Mouse (Mus musculus) cerebellum, postnatal 14 days (tissue): ENCODE data around the gene Trpm6.

Experiments
- DNase-seq, 2 experiments: peaks; one replicate each; pipeline ENCODE4 v3.0.0; 2021; ENCODE audit warnings: mixed read lengths in 2 of 2

Gene Trpm6

DNA sequence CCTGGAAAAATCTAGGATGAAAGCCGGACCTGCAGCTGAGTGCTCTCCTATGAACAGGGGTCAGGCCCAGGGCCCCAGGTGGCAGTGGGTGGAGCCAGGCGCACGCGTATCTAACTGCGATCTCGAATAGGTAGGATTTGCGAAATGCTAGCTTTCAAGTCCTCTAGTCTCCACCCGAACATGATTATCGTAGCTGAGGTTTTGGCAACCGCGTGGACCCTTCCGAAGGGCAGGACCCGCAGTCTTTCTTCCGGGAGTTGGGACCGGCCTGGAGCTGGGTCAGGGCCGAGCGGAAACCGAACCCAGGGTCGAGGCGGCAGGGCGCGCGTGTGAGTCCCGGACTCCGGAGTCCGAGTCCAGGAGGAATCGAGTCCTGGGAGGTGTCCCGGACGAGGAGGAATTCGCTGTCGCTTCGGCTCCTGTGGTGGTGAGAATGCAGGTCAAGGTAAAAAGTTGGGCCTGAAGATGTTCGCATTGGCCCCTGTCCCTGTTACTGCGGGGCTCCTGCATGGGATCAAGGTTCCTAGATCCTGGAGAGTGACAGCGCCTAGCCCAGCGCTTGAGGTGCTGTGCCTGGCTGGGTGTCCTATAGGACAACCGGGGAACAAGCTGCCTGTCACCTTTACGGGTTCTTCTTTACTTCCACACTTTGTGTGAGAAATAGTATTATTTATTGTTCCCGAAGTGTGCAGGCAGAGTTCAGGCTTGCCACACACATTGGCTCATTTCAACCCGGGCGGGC is at the start of gene Trpm6:
Gene Trpm6, plus strand, starts transcription at position 386 of the 742 bp plus-strand sequence.
- peak; percentile 10 to 15 for DNase-seq

DNA sequence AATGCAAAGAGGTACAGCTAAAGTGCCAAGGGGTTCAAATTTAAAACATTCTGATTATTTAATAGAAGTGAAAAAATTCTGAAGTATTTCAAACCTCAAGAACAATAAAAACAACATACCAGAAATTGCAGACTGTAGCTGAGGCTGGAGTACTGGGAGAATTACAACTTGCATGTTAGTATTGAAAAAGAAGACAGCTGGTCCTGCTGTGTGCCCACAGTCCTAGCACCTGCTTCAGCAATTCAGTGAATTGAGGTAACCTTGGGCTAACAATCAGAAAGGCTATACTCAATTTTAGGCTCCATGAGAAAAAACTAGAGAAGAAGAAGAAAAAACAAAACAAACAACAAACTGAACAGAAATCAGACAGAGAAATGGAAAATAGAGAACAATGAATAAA is 41.7 kb upstream of the Trpm6 start:
- DNase-seq = peak; percentile 55 to 64

DNA sequence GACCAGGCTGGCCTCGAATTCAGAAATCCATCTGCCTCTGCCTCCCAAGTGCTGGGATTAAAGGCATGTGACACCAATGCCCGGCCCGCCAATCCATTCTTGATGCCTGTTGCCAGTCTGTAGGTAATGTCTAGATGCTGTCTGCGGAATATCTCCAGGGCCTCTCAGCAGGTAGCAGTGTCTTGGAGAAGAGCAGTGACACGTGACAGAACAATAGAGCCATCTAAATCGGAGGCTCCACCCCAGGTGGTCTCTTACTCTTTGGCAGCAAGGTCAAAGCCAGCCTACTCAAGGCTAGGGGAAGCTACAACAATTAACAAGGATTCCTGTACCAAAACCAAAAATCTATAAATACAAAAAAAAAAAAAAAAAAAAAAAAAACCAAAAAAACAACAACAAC is 38.9 kb upstream of the Trpm6 start:
- no peak for DNase-seq

DNA sequence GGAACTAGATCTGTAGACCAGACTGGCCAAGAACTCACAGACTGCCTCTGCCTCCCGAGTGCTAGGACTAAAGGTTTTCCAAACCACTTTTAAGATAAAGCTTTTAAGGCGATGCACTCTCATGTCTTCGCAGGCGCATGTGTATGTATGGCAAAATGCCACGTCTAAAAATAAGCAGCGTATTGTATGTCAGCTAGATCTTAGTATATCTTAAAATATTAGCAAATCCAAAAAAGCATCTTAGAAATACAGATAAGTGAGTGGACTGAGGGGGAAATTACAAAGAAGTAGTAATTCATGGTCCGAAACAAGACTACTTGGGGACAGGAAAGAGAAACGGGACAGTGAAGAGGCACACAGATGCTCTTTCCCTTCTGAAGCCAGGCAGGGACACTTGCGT is 38.2 kb upstream of the Trpm6 start:
- DNase-seq = no peak

DNA sequence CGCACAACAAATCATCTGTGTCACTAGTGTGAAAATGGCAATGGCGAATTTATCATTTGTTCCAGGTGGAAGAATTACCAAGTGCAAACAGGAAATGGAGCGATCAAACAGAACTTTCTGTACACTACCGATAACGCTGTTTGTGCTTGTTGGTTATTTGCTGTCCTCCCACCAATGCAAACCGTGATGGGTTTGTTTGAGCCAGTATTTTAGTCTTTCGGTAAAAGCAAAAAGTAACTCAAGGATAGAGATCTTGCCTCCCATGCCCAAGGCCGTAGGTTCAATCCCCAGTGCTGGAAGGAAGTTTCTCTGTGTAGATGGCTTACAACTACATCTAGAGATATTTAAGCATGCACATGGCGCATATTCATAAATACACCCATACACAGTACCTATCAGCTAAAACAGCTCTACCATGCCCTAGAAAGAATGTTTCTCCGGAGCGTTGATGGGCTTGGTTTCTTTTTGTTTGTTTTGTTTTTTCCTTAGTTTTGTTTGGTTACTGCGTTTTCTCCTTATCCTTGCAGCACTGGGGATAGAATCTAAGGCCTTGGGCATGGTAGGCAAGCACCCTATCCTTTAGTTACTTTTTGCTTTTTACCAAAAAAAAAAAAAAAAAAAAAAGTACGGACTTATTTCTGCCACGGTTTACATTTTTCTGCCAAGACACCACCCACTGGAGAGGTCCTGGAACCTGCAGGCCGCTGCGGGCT is 37.5 kb upstream of the Trpm6 start:
- no peak for DNase-seq

DNA sequence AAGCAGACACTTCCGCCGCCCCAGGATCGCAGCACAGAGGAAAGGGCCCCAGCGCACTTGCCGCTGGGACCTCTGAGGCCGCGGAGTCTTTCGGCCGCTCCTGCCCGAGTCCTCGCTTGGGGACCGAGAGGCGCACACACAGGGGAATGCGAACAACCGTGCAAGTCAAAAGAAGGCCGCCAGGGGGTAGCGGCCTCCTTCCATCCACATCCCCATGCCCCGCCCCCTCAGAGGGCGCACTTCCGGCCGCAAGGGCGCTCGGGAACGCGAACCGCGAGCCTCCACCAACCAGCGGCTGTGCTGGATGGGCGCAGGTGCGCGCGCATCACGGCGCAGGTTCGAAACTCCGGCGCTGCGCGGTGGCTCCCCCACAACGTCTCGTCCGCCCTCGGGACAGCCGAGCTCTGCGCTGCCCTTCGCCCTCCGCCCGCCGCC is 36.9 kb upstream of the Trpm6 start, which contains the start of gene D030056L22Rik:
Gene D030056L22Rik, plus strand, starts transcription at position 328 of the 435 bp plus-strand sequence.
- peak; percentile 99 for DNase-seq

DNA sequence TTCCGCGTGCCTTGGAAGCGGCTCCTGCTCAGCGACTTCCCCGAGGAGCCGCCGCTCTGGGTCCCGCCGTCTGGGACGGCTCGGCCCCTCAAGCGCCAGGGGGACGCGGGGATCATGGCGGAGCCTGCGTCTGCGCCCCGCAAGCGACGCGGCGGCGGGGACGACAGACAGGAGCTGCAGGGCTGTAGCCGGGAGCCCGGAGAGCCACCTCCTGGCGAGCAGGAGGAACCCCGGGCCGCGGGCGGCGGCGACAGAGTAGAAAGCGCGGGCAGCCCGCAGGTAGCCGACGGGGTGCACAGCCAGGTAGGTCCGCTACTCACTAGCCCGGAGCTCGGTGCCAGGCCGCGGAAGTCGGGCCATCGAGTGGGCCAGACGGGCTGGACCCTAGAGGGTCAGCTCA is 36.4 kb upstream of the Trpm6 start:
- DNase-seq = peak; percentile 52 to 58

DNA sequence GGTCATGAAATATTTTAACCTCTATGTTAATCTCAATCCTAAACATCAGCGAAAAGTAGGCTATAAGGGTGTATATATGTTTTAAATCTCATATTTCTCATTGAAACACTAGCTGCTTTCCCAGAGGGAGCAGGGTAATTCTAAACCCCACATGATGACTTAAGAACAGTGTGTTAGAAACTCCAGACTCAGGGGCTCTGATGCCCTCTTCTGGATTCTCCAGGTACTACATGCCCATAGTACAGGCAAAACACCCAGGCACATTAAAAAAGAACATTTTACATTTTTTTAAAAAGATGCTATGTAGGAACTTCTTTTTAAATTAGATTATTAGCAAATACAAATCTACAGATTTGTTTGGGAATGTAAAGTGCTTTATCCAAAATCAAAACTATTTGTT is 33.4 kb upstream of the Trpm6 start:
- DNase-seq = peak; percentile 86 to 88

DNA sequence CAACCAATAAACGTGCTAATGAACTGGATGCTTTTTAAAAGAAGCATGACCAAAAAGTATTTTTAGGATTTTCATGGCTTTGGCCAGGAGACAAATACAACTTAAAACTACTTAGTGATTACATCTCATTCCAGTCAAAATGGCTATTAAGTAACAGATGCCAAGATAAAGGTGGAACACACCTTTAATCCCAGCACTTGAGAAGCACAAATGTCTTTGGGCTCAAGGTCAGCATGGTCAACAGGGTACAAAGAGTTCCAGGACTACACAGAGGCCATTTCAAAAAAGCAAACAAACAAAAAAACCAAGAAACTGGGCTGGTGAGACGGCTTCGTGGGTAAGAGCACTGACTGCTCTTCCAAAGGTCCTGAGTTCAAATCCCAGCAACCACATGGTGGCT is 29.4 kb upstream of the Trpm6 start:
- DNase-seq = no peak

DNA sequence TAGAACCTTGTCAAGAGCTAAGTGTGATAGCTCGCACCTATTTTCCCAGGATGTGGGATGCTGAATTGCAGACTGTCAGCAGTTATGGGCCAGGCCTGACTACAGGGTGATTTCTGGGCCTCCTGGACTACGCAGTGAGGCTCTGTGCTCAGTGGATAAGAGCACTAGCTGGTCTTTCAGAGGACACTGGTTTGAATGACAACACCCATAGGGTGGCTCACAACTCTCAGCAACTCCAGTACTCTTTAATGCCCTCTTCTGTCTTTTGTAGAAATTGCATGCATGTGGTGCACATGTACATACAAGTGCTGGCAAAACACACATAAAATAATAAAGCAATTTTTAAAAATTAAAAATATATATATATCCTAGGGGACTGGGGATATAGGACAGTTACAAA is 24.6 kb upstream of the Trpm6 start:
- DNase-seq = no peak

DNA sequence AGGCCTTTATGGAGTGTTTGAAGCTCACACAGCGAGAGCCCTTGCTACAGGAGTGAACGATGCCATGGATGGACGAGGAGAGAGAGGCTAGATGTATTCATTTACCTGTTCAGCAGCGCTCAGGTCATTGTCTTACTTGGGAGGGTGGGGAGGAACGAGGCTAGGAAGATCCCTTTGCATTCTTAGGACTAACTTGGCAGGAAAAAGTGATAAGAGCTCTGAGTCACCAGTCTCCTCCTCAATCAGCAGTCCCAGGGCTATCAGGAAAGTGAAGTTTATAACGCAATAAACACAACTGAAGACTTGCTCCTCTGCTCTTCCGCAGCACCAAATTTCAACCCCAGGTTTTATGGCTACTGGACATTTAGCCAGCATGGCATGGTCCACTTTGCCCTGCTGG is 19.5 kb upstream of the Trpm6 start:
- DNase-seq = no peak

DNA sequence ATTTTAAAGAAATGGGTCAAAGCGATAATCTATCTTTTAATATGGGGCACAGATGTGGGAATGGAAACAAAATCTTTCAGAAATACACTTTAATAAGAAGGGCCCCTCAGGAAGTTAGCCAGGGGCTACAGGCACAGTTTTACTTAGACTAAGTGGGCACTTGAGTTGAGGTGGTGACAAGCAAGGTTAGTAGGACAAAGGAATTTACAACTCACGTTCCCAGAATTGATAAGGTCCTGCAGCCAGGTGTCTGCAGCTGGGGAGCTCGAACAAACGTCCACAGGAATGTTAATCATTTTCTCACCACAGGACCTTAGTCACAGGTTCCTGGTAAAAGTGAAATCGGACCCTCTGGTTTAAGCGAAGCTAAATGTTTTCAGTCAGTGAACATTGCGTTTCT is 18.7 kb upstream of the Trpm6 start:
- DNase-seq = no peak

DNA sequence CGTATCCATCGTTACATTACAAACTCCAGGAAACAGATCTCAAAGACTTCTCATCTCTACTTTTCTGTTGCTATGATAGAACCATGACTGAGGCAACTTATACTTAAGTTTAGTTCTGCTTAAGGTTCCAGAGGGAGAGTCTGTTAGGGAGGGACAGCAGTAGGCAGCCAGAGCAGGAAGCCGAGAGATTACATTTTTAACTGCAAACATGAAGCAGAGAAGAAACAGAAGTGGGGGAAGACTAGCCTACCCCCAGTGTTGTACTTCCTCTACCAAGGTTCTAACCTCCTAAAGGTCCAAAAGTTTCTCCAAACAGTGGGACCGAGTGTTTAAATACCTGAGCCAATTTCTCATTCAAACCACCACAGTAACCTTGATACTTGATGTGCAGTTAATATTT is 13.9 kb upstream of the Trpm6 start:
- DNase-seq = no peak

DNA sequence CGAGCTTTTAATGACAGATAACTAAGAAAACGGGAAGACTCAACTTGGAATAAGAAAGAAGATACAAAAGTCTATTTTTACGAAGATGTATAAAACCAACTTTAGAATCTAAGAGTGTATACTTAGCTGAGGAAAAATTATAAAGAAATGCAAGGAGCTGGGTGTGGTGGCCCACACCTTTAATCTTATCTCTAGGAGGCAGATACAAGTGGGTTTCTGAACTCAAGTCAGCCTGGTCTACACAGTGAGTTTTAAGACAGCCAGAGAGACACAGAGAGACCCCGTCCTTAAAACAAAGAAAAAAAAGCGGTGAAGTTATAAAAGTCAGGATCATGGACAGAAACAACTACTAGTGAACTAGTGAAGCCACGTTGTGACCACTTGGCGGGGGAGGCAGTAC is 10.6 kb upstream of the Trpm6 start:
- DNase-seq = no peak

DNA sequence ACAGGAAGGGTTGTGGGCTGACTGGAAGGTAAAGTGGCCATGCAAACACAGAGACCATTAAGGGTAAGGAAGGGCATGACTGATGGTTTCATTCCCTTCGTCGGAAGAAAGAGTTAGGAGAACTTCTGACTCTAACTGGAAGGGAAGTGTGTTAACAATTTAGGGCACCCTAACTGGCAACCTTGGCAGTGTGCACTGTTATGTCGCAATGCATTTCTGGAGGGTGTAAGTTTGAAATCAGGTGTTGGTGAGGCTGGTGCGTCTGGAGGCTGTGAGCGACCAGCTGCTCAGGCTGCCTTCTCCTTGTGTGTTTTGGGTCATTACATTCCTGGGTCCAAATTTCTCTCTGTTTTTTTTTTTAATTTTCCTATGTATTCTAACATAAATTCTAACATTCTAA is 5.8 kb upstream of the Trpm6 start:
- DNase-seq = no peak

DNA sequence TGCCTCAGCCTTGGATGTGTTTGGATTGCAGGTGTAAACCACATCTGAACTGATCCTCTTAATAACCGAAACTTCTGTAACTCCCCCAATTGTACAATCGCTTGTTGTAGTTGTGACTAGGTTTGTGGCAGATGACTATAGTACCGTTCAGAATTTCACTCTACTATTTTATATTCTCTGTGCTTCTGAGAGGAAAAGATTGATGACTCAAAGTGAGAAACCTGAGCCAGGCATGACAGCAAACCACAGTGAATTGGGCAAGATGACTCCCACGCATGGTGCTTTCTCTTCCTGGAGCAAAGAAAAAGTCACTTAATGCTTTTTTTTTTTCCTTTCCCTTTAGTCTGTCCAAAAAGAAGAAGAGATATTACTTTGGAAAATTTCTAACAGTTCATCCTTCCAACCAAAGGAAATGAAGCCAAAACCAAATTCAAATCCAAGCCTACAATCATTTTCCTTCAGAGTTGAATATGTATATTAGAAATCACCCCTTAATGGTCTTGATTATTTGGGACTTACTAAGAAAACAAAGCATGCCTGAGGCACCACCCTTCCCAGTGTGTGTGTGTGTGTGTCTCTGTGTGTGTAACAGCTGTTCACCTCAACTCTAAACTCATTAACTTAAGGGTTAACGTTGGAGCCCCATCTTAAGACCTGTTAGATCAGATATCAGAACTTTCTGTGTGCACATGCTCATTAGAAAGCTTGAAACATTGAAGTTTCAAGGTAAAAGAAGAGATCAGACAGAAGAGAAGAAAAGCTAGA is 3.0 kb upstream of the Trpm6 start:
- no peak for DNase-seq

DNA sequence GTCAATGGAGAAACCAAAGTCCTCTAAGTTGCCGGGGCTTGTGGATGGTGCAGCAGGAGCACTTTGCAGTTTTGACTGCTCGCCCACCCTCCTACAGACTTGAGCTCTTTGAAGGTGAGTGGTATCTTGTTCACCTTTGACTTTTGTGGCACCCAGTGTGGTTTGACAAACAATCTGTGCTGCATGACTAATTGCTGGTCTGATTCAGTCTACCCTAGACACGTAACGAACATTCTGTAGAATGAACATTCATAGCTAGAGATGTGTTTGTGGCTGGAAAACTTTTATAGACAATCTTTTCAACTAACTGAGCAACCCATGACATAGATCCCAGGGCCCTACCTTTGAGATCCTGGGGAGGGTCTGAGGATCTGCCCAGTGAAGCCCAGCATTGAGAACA is 2.4 kb upstream of the Trpm6 start:
- DNase-seq = no peak

DNA sequence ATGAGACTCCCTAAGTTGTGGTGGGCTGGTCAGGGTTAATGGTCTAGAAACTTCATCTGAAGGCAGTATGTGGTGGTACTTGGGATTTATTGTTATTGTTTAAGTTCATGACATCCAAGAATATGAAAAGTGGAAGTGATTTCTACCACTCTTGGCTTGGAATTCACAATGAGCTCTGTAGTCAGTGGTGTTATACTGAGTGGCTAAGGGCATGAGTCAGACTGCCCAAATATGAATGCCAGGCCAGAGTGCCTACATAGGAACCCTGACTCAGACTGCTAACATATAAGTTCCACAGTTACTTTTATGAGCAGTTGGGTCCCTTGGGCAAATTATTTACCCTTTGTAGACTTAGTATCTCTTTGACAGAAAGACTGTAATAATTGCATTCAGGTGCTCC is 7.4 kb downstream of the Trpm6 start:
- no peak for DNase-seq

DNA sequence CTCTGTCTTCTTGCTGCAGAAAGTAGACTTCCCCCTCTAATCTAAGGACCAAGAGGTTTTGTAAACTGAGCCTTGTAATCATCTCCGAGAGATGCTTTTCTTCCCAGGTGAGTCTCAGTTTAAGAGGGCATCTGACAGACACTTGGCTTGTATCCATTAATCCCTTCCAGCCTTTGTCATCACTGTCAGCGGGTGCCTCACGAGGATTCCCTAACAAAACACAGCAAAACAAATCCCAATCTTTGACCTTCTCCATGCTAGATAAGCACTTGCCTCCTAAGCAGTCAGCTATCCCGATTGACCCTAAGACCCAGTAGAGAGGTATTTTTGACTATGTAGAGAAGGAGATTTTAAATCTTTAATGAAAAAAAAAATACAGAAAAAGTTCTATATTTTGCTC is 7.9 kb downstream of the Trpm6 start:
- no peak for DNase-seq

DNA sequence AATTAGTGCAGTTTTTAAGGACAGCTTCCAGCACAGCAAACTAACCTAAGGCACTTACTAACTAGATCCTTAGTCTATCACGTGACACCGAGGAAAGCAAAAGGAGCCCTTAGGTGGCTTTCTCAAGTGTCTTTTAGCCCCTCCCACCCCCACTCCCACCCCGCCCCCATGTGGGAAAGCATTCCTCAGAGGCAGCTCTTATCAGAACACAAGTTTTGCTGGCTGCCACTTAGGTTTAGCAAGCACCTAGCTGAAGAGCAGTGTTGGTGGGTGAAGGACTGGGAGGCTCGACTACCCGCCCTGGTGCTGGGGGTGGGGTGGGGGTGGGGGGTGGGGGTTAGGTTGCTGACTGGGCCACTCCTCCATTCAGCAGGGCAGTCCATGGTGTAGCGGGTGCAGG is 8.5 kb downstream of the Trpm6 start:
- no peak for DNase-seq

DNA sequence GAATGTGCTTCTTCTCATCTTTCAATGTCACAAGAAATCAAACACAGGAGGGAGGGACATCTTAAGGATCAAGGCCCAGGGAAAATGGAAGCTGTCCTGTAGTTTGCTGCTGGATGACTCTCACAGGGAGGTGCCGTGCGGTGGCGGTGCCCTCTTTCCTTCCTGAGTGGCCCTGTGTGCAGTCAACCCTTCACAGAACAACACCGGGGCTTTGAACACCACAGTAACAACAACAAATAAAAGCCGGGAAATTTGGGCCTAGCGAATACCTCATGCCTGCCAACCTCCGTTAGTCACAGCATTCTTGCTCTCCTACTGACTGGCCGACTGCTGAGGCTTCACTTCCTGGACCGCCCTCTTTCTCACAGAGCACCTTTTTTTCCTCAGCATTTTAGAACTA is 9.1 kb downstream of the Trpm6 start:
- no peak for DNase-seq

DNA sequence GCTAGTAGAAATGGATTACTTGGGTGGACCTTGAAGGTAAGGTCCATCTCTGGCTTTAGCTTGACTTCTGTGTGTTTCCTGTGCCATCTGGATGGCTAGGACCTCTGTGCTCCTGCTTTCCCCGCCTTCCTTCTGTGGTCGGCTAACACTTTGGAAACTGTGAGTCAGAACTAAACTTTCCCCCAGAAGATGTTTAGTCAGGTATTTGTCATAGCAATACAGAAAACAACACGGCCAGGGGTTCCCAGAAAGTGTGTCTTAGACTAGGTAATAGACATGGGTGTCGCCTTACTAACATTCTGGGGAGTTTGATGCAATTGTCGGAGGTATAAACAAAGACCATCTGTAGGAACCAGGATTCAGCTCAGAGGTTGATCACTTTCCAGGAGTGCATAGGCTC is 16.6 kb downstream of the Trpm6 start:
- DNase-seq = no peak

DNA sequence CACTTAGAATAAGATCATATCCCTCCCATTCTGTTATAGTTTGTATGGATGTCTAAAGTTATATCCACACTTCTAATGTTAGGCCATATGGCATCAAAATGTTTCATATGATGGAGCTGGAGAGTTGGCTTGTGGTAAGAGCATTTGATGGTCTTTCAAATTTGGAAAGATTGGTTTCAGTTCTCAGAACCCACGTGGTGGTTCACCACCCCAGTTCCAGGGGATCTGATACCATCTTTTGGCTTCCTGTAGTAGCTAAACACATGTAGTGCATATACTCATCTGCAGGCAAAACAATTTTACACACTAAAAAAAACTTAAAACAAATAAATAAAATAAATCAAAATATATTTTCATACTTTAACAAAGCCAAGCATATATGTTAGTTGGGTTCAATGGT is 21.3 kb downstream of the Trpm6 start:
- no peak for DNase-seq

DNA sequence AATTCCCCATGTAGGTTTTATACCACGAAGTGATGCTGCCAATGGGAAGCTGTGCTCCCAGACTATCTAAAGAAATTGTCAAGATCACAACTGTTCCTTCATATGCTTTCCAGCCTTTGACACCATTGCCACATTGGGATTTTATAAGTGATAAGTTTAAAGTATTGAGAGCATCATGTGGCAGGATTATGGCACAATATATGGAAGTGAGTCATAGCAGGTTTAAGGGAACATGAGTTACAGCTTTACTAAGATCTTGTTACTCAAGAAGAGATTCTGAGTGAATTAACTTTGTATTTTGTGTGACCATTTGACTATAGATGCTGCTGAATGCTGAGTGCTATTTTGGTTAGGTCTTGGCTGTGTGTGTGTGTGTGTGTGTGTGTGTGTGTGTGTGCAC is 21.8 kb downstream of the Trpm6 start:
- DNase-seq = no peak
